Mouse (Mus musculus): ENCODE data around the gene Cib4. TPM values are rescaled to one million over a fixed set of nuclear protein-coding genes. Genes with fewer than 3 reads are reported as not detected.

Cib4 gene
- polyA plus RNA-seq, 1 experiment: not detected

GRCm38 (mm10) chr5:30520214-30520732 is 25.4 kb downstream of the Cib4 start:
- DNase-seq (ENCODE audit: extremely low spot score in 1 of 2, low spot score in 1 of 2): no peak

GRCm38 (mm10) chr5:30519494-30519893 is 26.1 kb downstream of the Cib4 start:
- no peak for DNase-seq (ENCODE audit: extremely low spot score in 1 of 2, low spot score in 1 of 2)

- DNase-seq (ENCODE audit: extremely low spot score in 1 of 2, low spot score in 1 of 2): no peak
Observed at GRCm38 (mm10) chr5:30518547-30518946, 27.1 kb downstream of the Cib4 start.

GRCm38 (mm10) chr5:30518108-30518507 is 27.5 kb downstream of the Cib4 start:
- DNase-seq (ENCODE audit: extremely low spot score in 1 of 2, low spot score in 1 of 2): no peak

GRCm38 (mm10) chr5:30516376-30516775 is 29.3 kb downstream of the Cib4 start:
- peak in 1 of 2 experiments; percentile 73 for DNase-seq (ENCODE audit: extremely low spot score in 1 of 2, low spot score in 1 of 2)

- no peak for DNase-seq (ENCODE audit: extremely low spot score in 1 of 2, low spot score in 1 of 2)
Observed at GRCm38 (mm10) chr5:30513111-30513510, 32.5 kb downstream of the Cib4 start.

GRCm38 (mm10) chr5:30497299-30497698 is 48.3 kb downstream of the Cib4 start:
- DNase-seq (ENCODE audit: extremely low spot score in 1 of 2, low spot score in 1 of 2): no peak

- no peak for DNase-seq (ENCODE audit: extremely low spot score in 1 of 2, low spot score in 1 of 2)
Observed at GRCm38 (mm10) chr5:30496821-30497220, 48.8 kb downstream of the Cib4 start.

- no peak for DNase-seq (ENCODE audit: extremely low spot score in 1 of 2, low spot score in 1 of 2)
Observed at GRCm38 (mm10) chr5:30495288-30495687, 50.3 kb downstream of the Cib4 start.

- DNase-seq (ENCODE audit: extremely low spot score in 1 of 2, low spot score in 1 of 2): no peak
Observed at GRCm38 (mm10) chr5:30494606-30495005, 51.0 kb downstream of the Cib4 start.

- DNase-seq (ENCODE audit: extremely low spot score in 1 of 2, low spot score in 1 of 2): no peak
Observed at GRCm38 (mm10) chr5:30493723-30494122, 51.9 kb downstream of the Cib4 start.

- no peak for DNase-seq (ENCODE audit: extremely low spot score in 1 of 2, low spot score in 1 of 2)
Observed at GRCm38 (mm10) chr5:30490845-30491244, 54.8 kb downstream of the Cib4 start.

GRCm38 (mm10) chr5:30490215-30490614 is 55.4 kb downstream of the Cib4 start:
- DNase-seq (ENCODE audit: extremely low spot score in 1 of 2, low spot score in 1 of 2): no peak

- no peak for DNase-seq (ENCODE audit: extremely low spot score in 1 of 2, low spot score in 1 of 2)
Observed at GRCm38 (mm10) chr5:30485136-30485535, 60.5 kb downstream of the Cib4 start.

GRCm38 (mm10) chr5:30484591-30484990 is 61.0 kb downstream of the Cib4 start:
- DNase-seq (ENCODE audit: extremely low spot score in 1 of 2, low spot score in 1 of 2): no peak

- no peak for DNase-seq (ENCODE audit: extremely low spot score in 1 of 2, low spot score in 1 of 2)
Observed at GRCm38 (mm10) chr5:30483533-30483932, 62.1 kb downstream of the Cib4 start.

GRCm38 (mm10) chr5:30482319-30482718 is 63.3 kb downstream of the Cib4 start:
- DNase-seq (ENCODE audit: extremely low spot score in 1 of 2, low spot score in 1 of 2): peak in 1 of 2 experiments; percentile 85

- peak in 1 of 2 experiments; percentile 67 for DNase-seq (ENCODE audit: extremely low spot score in 1 of 2, low spot score in 1 of 2)
Observed at GRCm38 (mm10) chr5:30476534-30476933, 69.1 kb downstream of the Cib4 start.

- DNase-seq (ENCODE audit: extremely low spot score in 1 of 2, low spot score in 1 of 2): no peak
Observed at GRCm38 (mm10) chr5:30472148-30472547, 73.5 kb downstream of the Cib4 start.

GRCm38 (mm10) chr5:30470454-30470853 is 75.2 kb downstream of the Cib4 start:
- no peak for DNase-seq (ENCODE audit: extremely low spot score in 1 of 2, low spot score in 1 of 2)

- DNase-seq (ENCODE audit: extremely low spot score in 1 of 2, low spot score in 1 of 2): no peak
Observed at GRCm38 (mm10) chr5:30466315-30466714, 79.3 kb downstream of the Cib4 start.

GRCm38 (mm10) chr5:30465861-30466260 is 79.8 kb downstream of the Cib4 start, which contains the start of gene 1700001C02Rik:
Gene 1700001C02Rik (plus strand): TSS chr5:30466047.
- no peak for DNase-seq (ENCODE audit: extremely low spot score in 1 of 2, low spot score in 1 of 2)

GRCm38 (mm10) chr5:30461821-30462220 is 83.8 kb downstream of the Cib4 start, which contains the start of gene Otof:
Gene Otof (minus strand): TSS chr5:30461932.
- peak; percentile 35 to 74 for DNase-seq (ENCODE audit: extremely low spot score in 1 of 2, low spot score in 1 of 2)

Measured in frontal cortex, adult 2 months (tissue).